Mouse (Mus musculus) megakaryocyte-erythroid progenitor cell, adult 5-6 weeks (primary cell): Measurements from ENCODE around the gene Pip5k1a. TPM values are rescaled to one million over a fixed set of nuclear protein-coding genes. Genes with fewer than 3 reads are reported as not detected.
A peak's percentile ranks its signal among the peaks of the same experiment; 100 is the strongest.
"Not testable (repeated sequence)": the region's sequence is repeated elsewhere in the genome, so short reads cannot be mapped to it uniquely, and the experiment has no call there.

Experiments used
- ATAC-seq: replicated peaks from 2 replicates; pipeline ENCODE4 v1.8.0; 2016; ENCODE audit warnings: mild to moderate bottlenecking, inconsistent platforms; ENCODE audit not compliant: severe bottlenecking, poor library complexity, low FRiP score, low TSS enrichment
- total RNA-seq, 2 experiments: library from RNA; stranded (forward) in 1 of 2; stranded (reverse) in 1 of 2; fragments of 200-1000, 215-1000 nt in 1 of 2; fragments of >200 nt in 1 of 2; fragmentation: Nextera tagmentation in 1 of 2; gene quantifications; 2 replicates each; pipeline ENCODE4 v1.2.3; 2014 to 2017

The Pip5k1a gene
- total RNA-seq, 2 experiments from 2014 or later = 20.5 to 29.3 TPM

GRCm38 (mm10) chr3:95052959-95053358 is 53.8 kb downstream of the Pip5k1a start:
- ATAC-seq = 0 out of 2 replicates have a peak, but pooled peaks have one; percentile 29

GRCm38 (mm10) chr3:95047914-95048313 is 58.8 kb downstream of the Pip5k1a start:
- ATAC-seq = no peak

- peak; percentile 20; the same call in 1 of the 2 replicates for ATAC-seq
These were observed 60.2 kb downstream of the Pip5k1a start for GRCm38 (mm10) chr3:95046462-95047057.

GRCm38 (mm10) chr3:95043251-95043650 is 63.5 kb downstream of the Pip5k1a start:
- ATAC-seq = no peak

GRCm38 (mm10) chr3:95042838-95043229 is 63.9 kb downstream of the Pip5k1a start:
- peak; percentile 23; the same call in 1 of the 2 replicates for ATAC-seq

- peak; percentile 98 for ATAC-seq
These were observed 64.4 kb downstream of the Pip5k1a start, which contains the start of gene Psmd4 for GRCm38 (mm10) chr3:95042166-95042837. Gene Psmd4, minus strand, starts transcription at chr3:95042614.

GRCm38 (mm10) chr3:95041625-95042024 is 65.1 kb downstream of the Pip5k1a start:
- no peak for ATAC-seq

GRCm38 (mm10) chr3:95029953-95030352 is 76.8 kb downstream of the Pip5k1a start:
- no peak for ATAC-seq

- ATAC-seq = not testable (repeated sequence)
These were observed 77.4 kb downstream of the Pip5k1a start for GRCm38 (mm10) chr3:95029291-95029827.

- no peak for ATAC-seq
These were observed 78.1 kb downstream of the Pip5k1a start for GRCm38 (mm10) chr3:95028603-95029002.

- peak; percentile 55; the same call in 1 of the 2 replicates for ATAC-seq
These were observed 79.0 kb downstream of the Pip5k1a start for GRCm38 (mm10) chr3:95027701-95028100.

GRCm38 (mm10) chr3:95027057-95027645 is 79.6 kb downstream of the Pip5k1a start:
- ATAC-seq = 0 out of 2 replicates have a peak, but pooled peaks have one; percentile 34

GRCm38 (mm10) chr3:95025202-95025601 is 81.5 kb downstream of the Pip5k1a start:
- ATAC-seq = no peak

- ATAC-seq = no peak
These were observed 82.2 kb downstream of the Pip5k1a start for GRCm38 (mm10) chr3:95024551-95024950.

- ATAC-seq = not testable (repeated sequence)
These were observed 85.8 kb downstream of the Pip5k1a start for GRCm38 (mm10) chr3:95020956-95021355.

- ATAC-seq = no peak
These were observed 88.0 kb downstream of the Pip5k1a start for GRCm38 (mm10) chr3:95018741-95019140.

GRCm38 (mm10) chr3:95016532-95017056 is 90.1 kb downstream of the Pip5k1a start:
- no peak for ATAC-seq

GRCm38 (mm10) chr3:95015891-95016531 is 90.7 kb downstream of the Pip5k1a start:
- peak; percentile 73 for ATAC-seq

GRCm38 (mm10) chr3:95015337-95015872 is 91.3 kb downstream of the Pip5k1a start, which contains the start of gene Zfp687:
Gene Zfp687, minus strand, starts transcription at chr3:95015448.
- ATAC-seq = peak; percentile 85
